Mouse (Mus musculus) adrenal gland (tissue): ENCODE results near the gene Prmt2.

Source experiments
- intact Hi-C: fragments of 180-260 bp; cut with DNase I; formaldehyde crosslinking; loops from one replicate; pipeline ENCODE4 v1.15.1; 2025
- long read RNA-seq, 2 experiments: library from polyadenylated mRNA; unstranded; transcript quantifications; one replicate each; pipeline ENCODE4 v2.0.0; 2020; ENCODE audit warnings: borderline replicate concordance in 1 of 2; ENCODE audit not compliant: insufficient replicate concordance in 1 of 2

Prmt2 gene
- long read RNA-seq, experiment 1, transcript Prmt2-201 (11 exons, 2,016 nt), result major isoform, 23 of 35 reads
- long read RNA-seq, experiment 1, transcript Prmt2-202 (11 exons, 2,052 nt), result minor isoform, 8 of 35 reads
- long read RNA-seq, experiment 1, partial matches to known transcripts, result 1 of 35 reads
- long read RNA-seq, experiment 1, other reads (novel, unspliced or antisense), result 2 of 35 reads
- long read RNA-seq, experiment 2, transcript Prmt2-202 (11 exons, 2,052 nt), result minor isoform, 7 of 38 reads
- long read RNA-seq, experiment 2, transcript Prmt2-201 (11 exons, 2,016 nt), result major isoform, 28 of 38 reads
- long read RNA-seq, experiment 2, partial matches to known transcripts, result 1 of 38 reads
- long read RNA-seq, experiment 2, other reads (novel, unspliced or antisense), result 2 of 38 reads

DNA sequence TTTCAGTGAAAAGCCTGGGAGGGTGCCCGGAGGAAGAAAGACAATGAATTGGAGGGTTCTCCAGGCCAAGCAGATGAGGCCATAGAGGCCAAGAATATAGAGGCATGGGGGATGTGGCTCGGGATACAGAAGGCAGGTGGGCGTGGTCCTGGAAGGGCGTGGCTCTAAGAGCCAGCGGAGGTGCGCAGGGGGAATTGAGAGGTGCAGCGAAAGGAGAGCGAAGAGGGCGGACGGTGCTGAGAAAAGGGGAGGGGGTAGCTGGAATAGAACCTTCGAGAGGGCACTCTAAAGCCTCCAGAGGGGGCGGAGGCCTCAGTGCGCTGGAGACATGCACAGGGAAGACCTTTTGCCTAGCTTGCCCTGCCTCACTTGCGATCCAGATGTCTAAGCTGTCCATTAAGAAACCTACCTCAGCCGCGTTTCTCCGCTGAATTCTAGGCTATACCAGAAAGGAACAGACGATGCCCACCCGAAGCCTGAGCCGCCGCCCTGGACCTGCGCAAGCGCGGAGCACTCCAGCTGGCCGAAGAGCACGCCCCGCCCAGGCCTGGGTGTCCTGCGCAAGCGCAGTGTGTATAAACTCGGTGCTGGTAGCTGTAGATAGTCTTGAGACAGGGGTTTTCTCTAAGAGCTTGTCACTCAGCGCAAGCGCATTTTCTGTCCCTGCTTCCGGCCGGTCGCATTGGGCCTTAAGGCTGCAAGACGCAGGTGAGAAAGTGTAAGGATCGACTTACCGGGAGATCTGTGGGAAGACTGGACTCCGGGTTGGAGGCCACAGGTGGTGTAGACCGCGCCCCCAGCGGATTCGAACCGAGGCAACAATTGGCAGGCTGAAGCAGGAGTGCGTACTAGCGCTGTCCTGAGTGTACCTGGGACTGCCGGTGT is at the start of gene Prmt2:
TSS of gene Prmt2 (minus strand) at position 525 of the 885 bp plus-strand sequence.
- intact Hi-C loops, result no loop called here

DNA sequence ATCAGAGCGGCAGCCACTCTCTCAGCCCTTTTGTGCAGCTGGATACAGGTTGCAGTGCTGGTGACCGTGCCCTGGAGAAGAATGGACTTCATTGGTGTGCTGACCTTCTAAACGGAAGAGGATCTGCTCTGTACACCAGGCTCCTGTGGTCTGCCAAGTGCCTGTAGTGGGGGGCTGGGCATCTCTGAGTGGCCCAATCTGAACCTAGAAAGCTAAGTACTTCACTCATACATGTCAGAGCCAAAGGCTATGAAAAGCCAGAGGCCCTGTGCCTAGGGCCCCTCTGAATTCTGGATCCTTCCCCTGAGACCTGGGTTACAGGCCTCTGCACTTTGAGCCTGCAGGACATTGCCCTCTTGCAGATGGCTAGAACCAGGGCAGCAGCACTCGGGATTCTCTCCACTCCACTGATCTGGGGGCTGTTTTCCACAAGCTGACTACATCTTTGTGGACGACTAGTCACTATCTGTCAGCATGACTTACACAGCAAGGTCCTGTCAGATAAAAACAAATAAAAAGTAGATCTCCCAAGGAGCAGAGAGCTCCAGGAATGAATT is 41.0 kb upstream of the Prmt2 start:
- intact Hi-C loops, result no loop called here

GRCm38 (mm10) chr10:76275256-76275655 is 37.6 kb upstream of the Prmt2 start:
- intact Hi-C loops, result no loop called here

GRCm38 (mm10) chr10:76271238-76271637 is 33.6 kb upstream of the Prmt2 start:
- intact Hi-C loops, result no loop called here

- intact Hi-C loops, result no loop called here
Measured at GRCm38 (mm10) chr10:76262431-76262830, 24.8 kb upstream of the Prmt2 start.

- intact Hi-C loops, result no loop called here
Measured at GRCm38 (mm10) chr10:76261447-76261846, 23.8 kb upstream of the Prmt2 start.

GRCm38 (mm10) chr10:76260358-76261059 is 22.8 kb upstream of the Prmt2 start:
- intact Hi-C loops, result no loop called here

- intact Hi-C loops, result no loop called here
Measured at GRCm38 (mm10) chr10:76259566-76260232, 22.0 kb upstream of the Prmt2 start.

GRCm38 (mm10) chr10:76257719-76258390 is 20.2 kb upstream of the Prmt2 start:
- intact Hi-C loops, result no loop called here

GRCm38 (mm10) chr10:76257231-76257630 is 19.6 kb upstream of the Prmt2 start:
- intact Hi-C loops, result no loop called here

DNA sequence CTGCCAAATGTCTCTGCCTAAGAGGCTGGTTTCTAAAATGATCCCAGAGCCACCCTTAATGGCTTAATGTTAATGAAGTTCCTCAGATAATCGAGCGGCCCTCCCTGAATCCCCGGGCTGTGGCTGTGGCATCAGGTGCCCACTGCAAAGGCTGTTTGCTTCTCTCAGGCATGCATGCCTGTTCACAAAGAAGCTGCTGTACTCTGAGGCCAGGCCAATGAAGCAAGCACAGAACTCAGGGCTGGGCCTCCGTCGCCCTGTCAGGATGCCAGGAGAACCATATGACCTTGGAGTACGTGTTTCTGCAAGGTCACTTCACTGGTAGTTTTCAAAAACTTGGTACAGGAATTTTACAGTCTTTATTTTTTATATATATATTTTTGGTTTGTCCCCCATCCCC is 18.0 kb upstream of the Prmt2 start:
- intact Hi-C loops, result no loop called here

DNA sequence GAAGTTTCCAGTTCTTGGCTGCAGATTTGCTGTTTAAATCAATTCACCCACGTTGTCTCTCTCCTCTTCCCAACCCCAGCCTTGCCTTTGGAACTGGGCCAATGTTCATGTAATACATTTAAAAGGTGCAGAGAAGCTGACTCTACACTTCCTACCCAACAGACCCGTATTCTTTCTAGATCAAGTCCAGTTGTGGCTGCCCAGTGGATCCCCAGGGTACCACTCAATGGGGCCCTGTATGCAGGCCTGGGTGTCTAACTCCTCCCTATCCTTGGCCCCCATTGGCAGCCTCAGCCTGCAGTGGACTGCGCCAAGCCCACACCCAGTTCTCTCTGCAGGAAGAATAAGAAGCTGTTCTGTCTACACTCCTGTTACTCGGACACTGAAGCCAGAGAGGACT is 15.9 kb upstream of the Prmt2 start, which contains the start of gene S100b:
TSS of gene S100b (plus strand) at position 318 of the 400 bp plus-strand sequence.
- intact Hi-C loops, result no loop called here

- intact Hi-C loops, result no loop called here
Measured at GRCm38 (mm10) chr10:76253079-76253478, 15.4 kb upstream of the Prmt2 start.

- intact Hi-C loops, result no loop called here
Measured at GRCm38 (mm10) chr10:76250870-76251269, 13.2 kb upstream of the Prmt2 start.

DNA sequence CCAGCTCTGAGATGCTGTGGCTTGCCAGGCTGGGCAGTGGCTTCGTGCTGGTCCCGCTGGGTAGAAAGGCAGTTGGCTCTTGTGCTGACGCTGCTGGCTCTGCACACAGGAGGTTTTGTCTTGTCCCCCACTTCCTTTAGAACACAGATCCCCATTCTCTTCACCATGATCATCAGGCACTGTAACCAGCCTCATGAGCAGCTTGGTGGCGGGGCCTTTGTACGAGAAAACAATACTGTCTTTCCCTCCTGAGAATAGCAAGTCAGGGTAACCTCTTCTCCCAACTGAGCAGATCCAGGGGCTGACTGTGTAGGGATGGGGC is 10.9 kb upstream of the Prmt2 start:
- intact Hi-C loops, result no loop called here

DNA sequence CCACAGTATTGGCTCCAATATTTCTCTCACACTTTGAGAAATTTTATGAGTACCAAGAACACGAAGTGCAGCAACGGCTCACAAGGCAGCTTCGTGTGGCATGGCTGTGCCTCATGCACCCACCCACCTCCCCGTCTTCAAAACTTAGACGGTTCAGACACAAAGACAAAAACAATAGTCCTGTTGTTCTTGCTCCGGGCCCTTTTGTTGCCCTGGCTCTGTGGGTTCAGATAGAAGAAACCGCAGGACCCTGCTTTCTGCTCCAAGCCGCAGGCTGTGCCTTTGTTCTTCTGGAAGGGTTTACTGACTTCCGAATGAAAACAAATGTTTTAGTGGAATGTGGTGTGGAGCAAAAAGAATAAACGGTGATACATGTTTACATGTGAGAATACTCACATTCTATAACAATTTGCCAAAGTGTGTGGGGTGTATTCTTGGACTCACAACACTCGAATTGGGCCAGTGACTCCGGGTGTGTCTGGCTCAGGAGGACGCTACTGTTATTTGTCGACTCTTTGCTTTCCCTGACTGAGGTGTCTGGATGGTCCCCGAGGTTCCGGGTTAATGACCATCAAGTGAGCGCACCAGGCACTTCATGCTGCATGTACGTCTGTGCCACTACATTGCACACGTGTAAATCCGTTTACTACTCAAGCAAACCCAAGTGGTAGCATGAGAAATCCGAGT is 10.4 kb upstream of the Prmt2 start:
- intact Hi-C loops, result no loop called here

GRCm38 (mm10) chr10:76246601-76247000 is 8.9 kb upstream of the Prmt2 start:
- intact Hi-C loops, result no loop called here

GRCm38 (mm10) chr10:76245106-76245505 is 7.4 kb upstream of the Prmt2 start:
- intact Hi-C loops, result no loop called here

DNA sequence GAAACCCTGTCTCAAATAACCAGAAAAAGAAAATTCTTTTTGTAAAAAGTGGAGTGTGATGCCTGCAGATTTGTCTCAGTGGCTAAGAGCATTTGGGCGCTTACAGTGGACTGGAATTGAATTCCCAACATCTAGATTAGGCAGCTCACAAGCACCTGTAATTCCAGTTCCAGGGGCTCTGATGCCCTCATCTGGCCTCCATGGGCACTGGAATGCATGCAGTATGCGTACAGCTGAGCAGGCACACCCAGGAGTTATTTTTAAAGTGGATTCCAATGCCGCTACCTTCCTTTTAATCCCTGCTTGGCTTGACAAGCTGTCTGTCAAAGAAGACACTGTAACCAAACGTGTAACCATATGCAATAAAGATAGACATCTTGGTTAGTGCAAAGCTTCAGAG is 1.7 kb upstream of the Prmt2 start:
- intact Hi-C loops, result no loop called here

GRCm38 (mm10) chr10:76229627-76230026 is 8.0 kb downstream of the Prmt2 start:
- intact Hi-C loops, result no loop called here
